Mouse (Mus musculus) left cerebral cortex, postnatal 36 days (tissue): ENCODE results near the gene Alkbh7. TPM values are rescaled to one million over a fixed set of nuclear protein-coding genes. Genes with fewer than 3 reads are reported as not detected.

Experiments
- DNase-seq, 2 experiments: peaks; one replicate each; pipeline ENCODE4 v3.0.0; 2021 to 2022; ENCODE audit warnings: low spot score in 2 of 2, mixed read lengths in 1 of 2
- intact Hi-C: fragments of 180-260 bp; cut with DNase I; formaldehyde crosslinking; loops from one replicate; pipeline ENCODE4 v1.15.1; 2025
- total RNA-seq, 2 experiments: library from RNA; stranded (reverse); gene quantifications; 2 replicates each; pipeline ENCODE4 v1.2.3; 2021

The Alkbh7 gene
- total RNA-seq, 2 experiments from 2014 or later: 20.5 to 26.2 TPM

DNA sequence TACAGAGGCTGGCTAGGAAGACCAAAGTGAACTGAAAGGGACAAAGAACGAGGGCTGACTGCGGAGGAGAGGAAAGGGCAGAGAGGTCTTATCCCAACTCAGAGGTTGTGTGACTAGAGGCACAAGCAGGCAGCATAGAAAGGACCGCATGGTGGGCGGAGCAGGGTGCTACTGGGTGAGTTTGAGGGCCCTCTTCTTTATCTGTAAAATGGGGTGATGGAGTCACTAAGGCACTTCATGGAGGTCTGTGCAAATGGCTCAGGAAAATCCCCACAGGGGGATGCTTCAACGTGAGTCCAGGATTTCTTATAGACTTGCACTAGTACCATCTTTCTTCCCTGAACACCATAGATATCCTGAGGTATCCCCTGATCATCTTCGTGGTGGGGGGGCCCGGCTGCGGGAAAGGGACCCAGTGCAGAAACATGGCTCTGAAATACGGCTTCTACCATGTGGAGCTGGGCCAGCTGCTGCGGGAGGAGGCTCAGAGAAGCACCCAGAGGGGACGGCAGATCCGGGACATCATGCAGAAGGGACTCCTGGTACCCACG lies 15.2 kb downstream of the Alkbh7 start:
- DNase-seq: no peak
- intact Hi-C loops: no loop called here

GRCm38 (mm10) chr17:57019693-57020092 lies 22.6 kb downstream of the Alkbh7 start:
- no peak for DNase-seq
- intact Hi-C loops: no loop called here

DNA sequence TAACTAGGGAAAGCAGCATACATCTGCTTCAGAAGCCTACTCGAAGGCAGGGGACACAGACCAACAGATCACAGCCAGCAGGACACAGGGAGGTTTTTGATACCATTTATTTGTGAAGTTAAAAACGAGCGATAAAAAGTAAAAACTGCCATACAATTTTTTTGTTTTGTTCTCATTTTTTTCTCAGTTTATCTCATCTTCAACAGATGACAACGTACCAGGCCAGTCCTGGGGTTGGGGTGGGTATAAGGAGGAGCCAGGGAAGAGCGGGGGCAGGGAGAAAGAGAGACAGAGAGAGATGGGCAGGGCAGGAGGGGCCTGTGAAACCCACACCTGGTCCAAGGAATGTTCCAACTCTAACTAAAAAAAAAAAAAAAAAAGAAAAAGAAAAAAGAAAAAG lies 23.8 kb downstream of the Alkbh7 start:
- intact Hi-C loops: no loop called here
- no peak for DNase-seq

DNA sequence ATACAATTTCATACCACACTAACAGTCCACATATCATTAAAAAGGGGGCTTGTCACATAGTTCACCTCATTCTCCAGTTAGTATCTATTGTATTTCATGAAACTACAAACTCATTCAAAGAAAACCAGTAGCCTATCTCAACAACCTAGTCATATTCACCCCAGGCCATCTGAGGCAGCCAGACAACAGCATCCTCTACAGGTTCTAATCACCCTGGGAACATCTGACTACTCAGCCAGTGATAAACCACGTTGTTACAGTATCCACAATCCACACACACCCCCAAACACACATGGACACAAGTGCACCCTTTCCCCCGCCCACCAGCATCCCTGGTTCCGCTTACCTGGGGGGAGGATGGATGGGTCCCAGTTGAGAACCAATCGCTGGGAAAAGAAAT lies 30.3 kb downstream of the Alkbh7 start:
- DNase-seq: no peak
- intact Hi-C loops: no loop called here

GRCm38 (mm10) chr17:57029691-57030090 lies 32.6 kb downstream of the Alkbh7 start:
- DNase-seq: no peak
- intact Hi-C loops: no loop called here

- peak in 1 of 2 experiments; percentile 43 for DNase-seq
- intact Hi-C loops: no loop called here
Measured at GRCm38 (mm10) chr17:57030931-57031660, 34.0 kb downstream of the Alkbh7 start, which contains the start of gene Khsrp. TSS of gene Khsrp (minus strand) at chr17:57031522.

DNA sequence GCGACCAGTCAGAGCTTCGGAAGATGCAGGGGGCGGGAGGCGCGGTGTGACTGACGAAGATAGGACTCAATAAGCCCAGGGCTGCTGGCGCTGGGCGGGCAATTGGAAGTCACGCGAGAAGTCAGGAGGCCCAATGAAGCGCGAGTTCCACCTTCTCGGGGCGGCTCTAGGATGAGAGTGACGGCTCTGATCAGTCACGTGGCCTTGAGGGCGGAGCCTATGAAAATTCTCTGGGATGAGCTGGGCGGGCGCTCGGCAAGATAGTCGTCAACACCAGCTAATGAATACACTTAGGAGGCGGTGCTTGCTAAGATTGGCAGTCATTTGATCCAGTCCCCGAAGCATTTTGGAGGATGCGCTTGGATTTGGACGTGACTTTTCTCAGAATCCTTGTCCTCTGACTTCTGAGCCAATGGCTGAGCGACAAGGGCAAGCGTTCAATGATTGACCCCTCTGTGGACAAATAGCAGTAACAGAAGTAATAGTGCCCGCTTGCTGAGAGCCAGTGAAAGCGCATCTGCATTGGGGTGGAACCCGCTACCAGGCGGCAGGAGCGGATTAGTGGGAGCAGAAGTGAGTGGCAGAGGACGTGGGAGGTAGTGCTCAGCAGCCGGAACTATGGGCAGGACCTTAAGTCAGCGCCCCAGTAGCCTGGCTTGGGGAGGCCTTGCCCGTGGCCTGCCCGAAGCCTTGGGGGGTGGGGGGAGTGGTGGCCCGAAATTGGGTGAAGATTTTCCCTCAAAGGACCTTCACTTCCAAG lies 34.7 kb downstream of the Alkbh7 start:
- intact Hi-C loops: no loop called here
- peak; percentile 99 to 100 for DNase-seq

GRCm38 (mm10) chr17:57032854-57033253 lies 35.7 kb downstream of the Alkbh7 start:
- no peak for DNase-seq
- intact Hi-C loops: no loop called here

DNA sequence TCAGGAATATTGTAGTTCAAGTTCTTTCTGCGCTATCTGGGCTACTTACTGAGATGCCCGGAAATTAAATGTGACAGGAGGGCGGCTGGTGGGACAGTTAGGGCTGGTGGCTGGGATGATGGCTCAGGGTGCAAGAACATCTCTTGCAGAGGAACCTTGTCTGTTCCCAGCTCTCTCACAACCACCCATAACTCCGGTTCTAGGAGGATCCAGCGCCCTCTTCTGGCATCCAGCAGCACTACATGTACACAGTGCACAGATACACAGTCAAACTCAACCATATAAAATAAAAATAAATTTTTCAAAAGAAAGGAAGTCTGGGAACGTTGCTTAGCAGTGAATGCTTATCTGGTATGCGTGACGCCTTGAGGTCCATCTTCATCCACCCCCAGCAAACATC lies 41.8 kb downstream of the Alkbh7 start:
- intact Hi-C loops: no loop called here
- DNase-seq: no peak

DNA sequence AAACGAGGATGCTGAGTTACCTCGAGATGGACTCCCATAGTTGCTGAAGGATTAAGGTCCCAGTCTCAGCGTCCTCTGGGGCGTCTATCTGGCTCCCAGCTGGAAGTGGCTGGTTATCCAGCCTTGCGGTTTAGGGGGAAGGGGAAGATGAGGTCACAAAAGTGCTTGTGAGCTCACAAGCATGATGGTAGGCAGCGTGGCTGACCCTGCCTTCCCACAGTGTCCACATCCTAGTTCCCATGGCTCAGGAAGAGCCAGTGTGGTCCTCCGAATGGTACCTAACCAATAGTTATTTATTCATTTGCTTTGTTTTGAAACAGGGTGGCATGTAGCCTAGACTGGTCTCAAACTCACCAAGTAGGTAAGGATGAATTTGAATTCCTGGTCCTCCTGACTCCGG lies 44.4 kb downstream of the Alkbh7 start, which contains the start of gene Slc25a41:
TSS of gene Slc25a41 (minus strand) at position 101 of the 400 bp plus-strand sequence.
- DNase-seq: no peak
- intact Hi-C loops: no loop called here

DNA sequence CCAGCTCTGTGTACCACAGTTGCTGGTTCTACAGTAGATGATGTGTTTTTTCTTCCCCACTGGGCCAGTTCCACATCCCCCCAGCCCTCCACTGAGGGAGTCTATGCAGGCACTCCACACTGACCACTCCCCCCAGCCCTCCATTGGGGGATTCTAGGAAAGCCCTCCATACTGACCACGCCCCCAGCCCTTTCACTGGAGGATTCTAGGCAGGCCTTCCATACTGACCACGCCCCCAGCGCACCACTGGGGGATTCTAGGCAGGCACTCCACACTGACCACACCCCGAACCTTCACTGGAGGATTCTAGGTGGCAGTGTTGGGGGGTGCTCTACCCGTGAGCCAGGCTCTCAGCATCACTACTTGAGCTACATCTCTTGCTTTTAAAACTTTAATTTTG lies 50.3 kb downstream of the Alkbh7 start:
- no peak for DNase-seq
- intact Hi-C loops: no loop called here

GRCm38 (mm10) chr17:57048816-57049215 lies 51.7 kb downstream of the Alkbh7 start:
- intact Hi-C loops: no loop called here
- no peak for DNase-seq

Other genes starting within 250 kb of the Alkbh7 start
- gene Nrtn, start 239.8 kb upstream of the Alkbh7 start, total RNA-seq: 1 to 10 TPM; 5.9 to 7.3 TPM
- 10 to 100 TPM; 57.6 to 75.6 TPM for gene Dus3l, start 232.6 kb upstream of the Alkbh7 start, total RNA-seq
- gene Prr22, start 227.1 kb upstream of the Alkbh7 start, total RNA-seq: 1 to 10 TPM; 1.2 to 1.3 TPM
- gene Rfx2, start 166.3 kb upstream of the Alkbh7 start, total RNA-seq: 1 to 10 TPM; 2.7 to 2.9 TPM
- gene Acsbg2, start 122.9 kb upstream of the Alkbh7 start, total RNA-seq: not detected
- under 1 TPM in 1 of 2 experiments, not detected in 1; 0.14 TPM for gene 1700061G19Rik, start 121.9 kb upstream of the Alkbh7 start, total RNA-seq
- gene Mllt1, start 61.9 kb upstream of the Alkbh7 start, total RNA-seq: 10 to 100 TPM; 69.3 to 82.4 TPM
- not detected for gene Acer1, start 15.2 kb upstream of the Alkbh7 start, total RNA-seq
- gene Clpp, start 7.0 kb upstream of the Alkbh7 start, total RNA-seq: 10 to 100 TPM; 66.6 to 68.3 TPM
- gene Pspn, start 2.7 kb downstream of the Alkbh7 start, total RNA-seq: not detected
- 10 to 100 TPM; 63.4 to 65.3 TPM for gene Gtf2f1, start 13.9 kb downstream of the Alkbh7 start, total RNA-seq
- under 1 TPM; 0.27 to 0.34 TPM for gene Gm17949, start 14.1 kb downstream of the Alkbh7 start, total RNA-seq
- 100 to 1,000 TPM; 106 to 112 TPM for gene Khsrp, start 34.2 kb downstream of the Alkbh7 start, total RNA-seq
- not detected for gene Slc25a41, start 44.3 kb downstream of the Alkbh7 start, total RNA-seq
- gene Crb3, start 61.8 kb downstream of the Alkbh7 start, total RNA-seq: 1 to 10 TPM in 1 of 2 experiments, under 1 TPM in 1; 0.32 to 1.3 TPM
- 100 to 1,000 TPM; 347 to 354 TPM for gene Slc25a23, start 62.5 kb downstream of the Alkbh7 start, total RNA-seq
- gene Dennd1c, start 81.2 kb downstream of the Alkbh7 start, total RNA-seq: 1 to 10 TPM; 1.7 to 2.5 TPM
- 100 to 1,000 TPM; 620 to 748 TPM for gene Tubb4a, start 90.4 kb downstream of the Alkbh7 start, total RNA-seq
- under 1 TPM; 0.25 to 0.41 TPM for gene Tnfsf9, start 108.0 kb downstream of the Alkbh7 start, total RNA-seq
- gene Cd70, start 152.4 kb downstream of the Alkbh7 start, total RNA-seq: under 1 TPM in 1 of 2 experiments, not detected in 1; 0.52 TPM
- gene Tnfsf14, start 196.8 kb downstream of the Alkbh7 start, total RNA-seq: not detected
- under 1 TPM; 0.59 to 0.74 TPM for gene C3, start 230.8 kb downstream of the Alkbh7 start, total RNA-seq